Mouse (Mus musculus): ENCODE data around the gene Scn5a.

DNA sequence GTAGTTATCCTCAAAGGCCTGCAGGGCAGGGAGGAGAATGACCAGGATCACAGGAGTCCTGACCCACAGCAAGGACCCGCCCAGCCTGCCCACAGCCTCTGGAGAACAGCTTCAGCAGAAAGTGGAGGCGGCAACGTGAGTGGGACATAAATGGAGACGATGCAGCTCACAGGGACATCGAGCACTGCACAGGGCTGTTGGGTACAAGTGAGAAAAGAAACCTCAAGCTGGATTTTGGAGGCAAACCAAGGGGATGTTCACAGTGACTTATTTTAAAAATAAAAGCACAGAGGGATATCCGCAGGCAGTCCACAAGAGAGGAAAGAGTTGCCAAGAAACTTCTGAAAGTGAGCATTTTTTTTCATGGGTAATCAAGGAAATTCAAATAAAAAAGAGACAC, 48.4 kb upstream of the Scn5a start:
- TF ChIP-seq CTCF (IDR thresholded peaks at IDR 0.05; ENCODE audit: borderline replicate concordance, control insufficient read depth, extremely low read depth, insufficient read depth, low read length, poor library complexity), result no peak
- no peak for TF ChIP-seq POLR2A (IDR thresholded peaks at IDR 0.05; ENCODE audit: control insufficient read depth, extremely low read depth, insufficient read depth, low read length, poor library complexity)
